1 mouse cellular context compared by ENCODE assay signal in the genomic region with DNA sequence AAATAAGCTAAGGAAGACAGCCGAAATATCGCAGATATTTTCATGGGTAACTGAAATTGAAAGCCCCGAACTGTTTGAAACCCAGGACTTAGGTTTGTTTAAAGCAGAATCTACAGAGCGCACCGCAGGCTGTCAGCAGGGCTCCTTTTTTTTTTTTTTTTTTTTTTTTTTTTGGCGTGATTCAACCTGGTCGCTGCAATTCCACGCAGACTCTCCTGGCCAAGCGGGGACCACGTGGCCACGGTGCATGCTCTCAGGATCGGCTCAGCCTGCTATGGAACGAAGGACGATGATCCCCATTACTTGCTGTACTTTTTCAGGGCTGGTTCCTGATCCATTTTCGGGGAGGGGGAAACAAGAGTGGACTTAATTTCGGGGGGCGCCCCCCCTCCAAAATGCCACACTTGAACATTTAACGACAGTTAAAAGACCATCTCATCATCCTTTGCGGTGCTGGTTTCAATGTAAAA.
A peak's percentile ranks its signal among the peaks of the same experiment; 100 is the strongest.
TF ChIP-seq lines count a peak whose summit lies in the region.

No protein-coding gene starts in this region.

TF ChIP-seq in MEL, 35 proteins besides CTCF, POLR2A, EP300 and RAD21 (continued from another document):
- TF ChIP-seq E2F4 (IDR thresholded peaks at IDR 0.05; ENCODE audit: borderline replicate concordance, low read depth, low read length) (no peak; the same call in 1 of the 2 replicates), ZC3H11A (IDR thresholded peaks at IDR 0.05; ENCODE audit: low read depth, low read length) (no peak), UBTF (IDR thresholded peaks at IDR 0.05; ENCODE audit: borderline replicate concordance, insufficient read depth, low read depth, low read length) (0 out of 2 replicates have a peak, but pooled peaks have one; percentile 24), ETS1 (IDR thresholded peaks at IDR 0.05; ENCODE audit: low read depth, low read length) (0 out of 2 replicates have a peak, but pooled peaks have one; percentile 39), POLR2AphosphoS5 (IDR thresholded peaks at IDR 0.05; ENCODE audit: borderline replicate concordance, low read depth, low read length) (no peak), POLR2AphosphoS2 (IDR thresholded peaks at IDR 0.05; ENCODE audit: low read length) (peak; percentile 15; the same call in 1 of the 2 replicates), MXI1 (IDR thresholded peaks at IDR 0.05; ENCODE audit: low read depth, low read length) (peak; percentile 99), TBP (IDR thresholded peaks at IDR 0.05; ENCODE audit: low read depth, low read length) (peak; percentile 63), GATA1 (IDR thresholded peaks at IDR 0.05; ENCODE audit: low read depth, low read length) (no peak), USF1 (IDR thresholded peaks at IDR 0.05; ENCODE audit: low read depth, low read length) (peak; percentile 92), KAT2A (conservative IDR thresholded peaks at IDR 0.05; ENCODE audit: low read depth, low read length) (no peak; the same call in 1 of the 2 replicates), ZMIZ1 (IDR thresholded peaks at IDR 0.05; ENCODE audit: low read depth, low read length) (no peak), HCFC1 (IDR thresholded peaks at IDR 0.05; ENCODE audit: low read depth, low read length) (peak; percentile 64), MAZ (IDR thresholded peaks at IDR 0.05; ENCODE audit: low read depth, low read length) (peak; percentile 54; the same call in 1 of the 2 replicates), ZNF384 (IDR thresholded peaks at IDR 0.05; ENCODE audit: low read depth, low read length) (peak; percentile 99), GABPA (IDR thresholded peaks at IDR 0.05; ENCODE audit: low read depth, low read length) (no peak), CHD2 (IDR thresholded peaks at IDR 0.05; ENCODE audit: low read length) (no peak)
